Mouse (Mus musculus): Measurements from ENCODE around the gene Glud1.

- TF ChIP-seq CTCF (IDR thresholded peaks at IDR 0.05; ENCODE audit: low read depth) (no peak), EP300 (IDR thresholded peaks at IDR 0.05; ENCODE audit: low read depth) (no peak)
Measured at GRCm38 (mm10) chr14:34357671-34358455, 47.3 kb downstream of the Glud1 start.
